Mouse (Mus musculus) limb, embryonic 12.5 days (tissue): ENCODE measurements around the gene Tkt. TPM values are rescaled to one million over a fixed set of nuclear protein-coding genes. Genes with fewer than 3 reads are reported as not detected.

Source experiments
- ATAC-seq: fragments of 200-750 bp; cut with Nextera tagmentation; 2 replicates; pipeline ENCODE4 v1.8.0; 2017; ENCODE audit warnings: low read depth, moderate TSS enrichment; ENCODE audit not compliant: insufficient number of reproducible peaks, insufficient read depth, low FRiP score, low TSS enrichment
- H3K27ac ChIP-seq: fragments of 300-500 bp; sonication (generic); 2 replicates; pipeline ENCODE4 v1.5.1; 2016; ENCODE audit warnings: mild to moderate bottlenecking, moderate library complexity
- H3K27me3 ChIP-seq: fragments of 300-500 bp; sonication (generic); 2 replicates; pipeline ENCODE4 v1.6.1; 2016; ENCODE audit warnings: mild to moderate bottlenecking, moderate library complexity
- H3K36me3 ChIP-seq: fragments of 300-500 bp; sonication (generic); 2 replicates; pipeline ENCODE4 v1.6.1; 2016; ENCODE audit warnings: mild to moderate bottlenecking, moderate library complexity
- H3K4me1 ChIP-seq: fragments of 300-500 bp; sonication (generic); replicated peaks from 2 replicates; pipeline ENCODE4 v1.6.1; 2016
- H3K4me2 ChIP-seq: fragments of 300-500 bp; sonication (generic); 2 replicates; pipeline ENCODE4 v1.6.1; 2016; ENCODE audit warnings: mild to moderate bottlenecking, moderate library complexity
- H3K4me3 ChIP-seq: fragments of 300-500 bp; sonication (generic); replicated peaks from 2 replicates; pipeline ENCODE4 v1.5.1; 2016; ENCODE audit warnings: mild to moderate bottlenecking
- H3K9ac ChIP-seq: fragments of 300-500 bp; sonication (generic); replicated peaks from 2 replicates; pipeline ENCODE4 v1.6.1; 2016; ENCODE audit warnings: mild to moderate bottlenecking, moderate library complexity
- H3K9me3 ChIP-seq: fragments of 300-500 bp; sonication (generic); 2 replicates; pipeline ENCODE4 v1.6.1; 2016; ENCODE audit warnings: mild to moderate bottlenecking, moderate library complexity
- whole genome bisulfite sequencing: fragments of 180-500 bp; shearing (Covaris S2); methylation state at CpG from one replicate; pipeline ENCODE4 v1.1.7; 2016; 5-methylcytosine and 5-hydroxymethylcytosine counted together
- microRNA-seq: library from miRNA; unstranded; fragments of <30 nt; microRNA quantifications from one replicate; pipeline ENCODE4, GENCODE M21; 2017
- polyA plus RNA-seq: library from polyadenylated mRNA; unstranded; fragments of >200 nt; fragmentation: Nextera tagmentation; extraction: Ambion mirVana; gene quantifications from 2 replicates; pipeline ENCODE4 v1.2.1, GENCODE M21; 2016

The Tkt gene
- polyA plus RNA-seq, 1 experiment from 2014 or later: 244 TPM

GRCm38 (mm10) chr14:30622556-30622955 is 74.4 kb downstream of the Tkt start:
- whole genome bisulfite sequencing: 89% methylated on average over 8 of the region's 8 CpGs
- no peak for ATAC-seq
- Histone ChIP-seq H3K4me3 (no peak overlapping the region), H3K27ac (no peak overlapping the region), H3K4me1 (peaks cover 27% of the 10 kb centered on the region), H3K9ac (no peak overlapping the region), H3K4me2 (no peak overlapping the region), H3K36me3 (0 out of 2 replicates have a peak, but pooled peaks cover 4% of the 10 kb centered on the region), H3K27me3 (no peaks in the 10 kb centered on the region; the same call in 1 of the 2 replicates), H3K9me3 (no peaks in the 10 kb centered on the region)

Small RNA genes lying within 50 kb of the gene (microRNA-seq; reads per million reads assigned to microRNA genes)
- 5.1 reads per million, percentile 15 among the genes with 10 or more reads in this experiment for gene Mir3076

Other genes with a start within 250 kb of the Tkt start
- 38.1 and 47.2 TPM in 2 replicates for gene Dcp1a, start 68.8 kb upstream of the Tkt start, polyA plus RNA-seq
- gene Cacna1d, start 56.9 kb upstream of the Tkt start, polyA plus RNA-seq: 3.0 and 3.6 TPM in 2 replicates
- gene Prkcd, start 77.9 kb downstream of the Tkt start, polyA plus RNA-seq: 54.1 and 56.2 TPM in 2 replicates
- 20.3 and 21.7 TPM in 2 replicates for gene Rft1, start 106.0 kb downstream of the Tkt start, polyA plus RNA-seq
- 16.9 and 18.1 TPM in 2 replicates for gene Sfmbt1, start 166.5 kb downstream of the Tkt start, polyA plus RNA-seq